Mouse (Mus musculus) kidney, embryonic 15.5 days (tissue): ENCODE measurements around the gene Pitpna. TPM values are rescaled to one million over a fixed set of nuclear protein-coding genes. Genes with fewer than 3 reads are reported as not detected.
A peak's percentile ranks its signal among the peaks of the same experiment; 100 is the strongest.
"Not testable (repeated sequence)": the region's sequence is repeated elsewhere in the genome, so short reads cannot be mapped to it uniquely, and the experiment has no call there.

Experiments
- ATAC-seq: fragments of 200-750 bp; cut with Nextera tagmentation; replicated peaks from 2 replicates; pipeline ENCODE4 v1.8.0; 2017; ENCODE audit warnings: moderate TSS enrichment; ENCODE audit not compliant: low FRiP score
- H3K27ac ChIP-seq: fragments of 300-500 bp; sonication (generic); 2 replicates; pipeline ENCODE4 v1.5.1; 2015; ENCODE audit warnings: mild to moderate bottlenecking, inconsistent platforms
- H3K27me3 ChIP-seq: fragments of 300-500 bp; sonication (generic); 2 replicates; pipeline ENCODE4 v1.6.1; 2015; ENCODE audit warnings: inconsistent platforms
- H3K36me3 ChIP-seq: fragments of 300-500 bp; sonication (generic); 2 replicates; pipeline ENCODE4 v1.6.1; 2015; ENCODE audit warnings: inconsistent platforms
- H3K4me1 ChIP-seq: fragments of 300-500 bp; sonication (generic); 2 replicates; pipeline ENCODE4 v1.6.1; 2015; ENCODE audit warnings: inconsistent platforms
- H3K4me2 ChIP-seq: fragments of 300-500 bp; sonication (generic); 2 replicates; pipeline ENCODE4 v1.6.1; 2015; ENCODE audit warnings: moderate library complexity, mild to moderate bottlenecking, inconsistent platforms
- H3K4me3 ChIP-seq: fragments of 300-500 bp; sonication (generic); replicated peaks from 2 replicates; pipeline ENCODE4 v1.5.1; 2015; ENCODE audit warnings: mild to moderate bottlenecking, inconsistent platforms
- H3K9ac ChIP-seq: fragments of 300-500 bp; sonication (generic); 2 replicates; pipeline ENCODE4 v1.6.1; 2015; ENCODE audit warnings: mild to moderate bottlenecking, inconsistent platforms
- H3K9me3 ChIP-seq: fragments of 300-500 bp; sonication (generic); replicated peaks from 2 replicates; pipeline ENCODE4 v1.6.1; 2016; ENCODE audit warnings: inconsistent platforms
- WGBS: fragments of 180-500 bp; shearing (Covaris S2); methylation state at CpG from one replicate; pipeline ENCODE4 v1.1.7; 2015; ENCODE audit warnings: mixed read lengths; 5-methylcytosine and 5-hydroxymethylcytosine counted together
- polyA plus RNA-seq: library from polyadenylated mRNA; unstranded; fragments of >200 nt; fragmentation: Nextera tagmentation; extraction: Ambion mirVana; gene quantifications from 2 replicates; pipeline ENCODE4 v1.2.1, GENCODE M21; 2015

Gene Pitpna
- polyA plus RNA-seq, 1 experiment from 2014 or later, result 83.5 TPM

DNA sequence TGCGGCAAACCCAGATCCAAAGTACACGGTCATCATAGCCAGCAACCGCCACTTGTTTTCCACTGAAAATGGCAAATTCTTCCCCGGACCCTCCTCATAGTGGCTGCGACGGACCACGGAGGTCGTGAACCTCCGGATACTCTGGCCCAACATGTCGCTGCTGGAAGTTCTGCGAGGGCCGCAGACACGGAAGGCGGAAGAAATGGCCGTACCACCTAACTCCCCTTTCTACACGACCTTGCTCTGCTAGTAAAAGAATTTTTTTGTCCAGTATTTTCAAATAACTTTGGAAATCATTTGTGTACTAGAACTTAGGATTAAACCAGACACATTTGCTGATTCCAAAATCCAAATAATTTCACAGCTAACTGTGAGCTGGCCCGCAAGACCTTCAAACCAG, 11.9 kb downstream of the Pitpna start:
- peaks cover 90% of the 10 kb centered on the region for H3K36me3 ChIP-seq
- H3K4me2 ChIP-seq, H3K4me1 ChIP-seq, ATAC-seq, H3K9ac ChIP-seq, H3K4me3 ChIP-seq, H3K9me3 ChIP-seq, H3K27me3 ChIP-seq, H3K27ac ChIP-seq: not testable (repeated sequence)
- 93% methylated on average over 17 of the region's 17 CpGs for WGBS

DNA sequence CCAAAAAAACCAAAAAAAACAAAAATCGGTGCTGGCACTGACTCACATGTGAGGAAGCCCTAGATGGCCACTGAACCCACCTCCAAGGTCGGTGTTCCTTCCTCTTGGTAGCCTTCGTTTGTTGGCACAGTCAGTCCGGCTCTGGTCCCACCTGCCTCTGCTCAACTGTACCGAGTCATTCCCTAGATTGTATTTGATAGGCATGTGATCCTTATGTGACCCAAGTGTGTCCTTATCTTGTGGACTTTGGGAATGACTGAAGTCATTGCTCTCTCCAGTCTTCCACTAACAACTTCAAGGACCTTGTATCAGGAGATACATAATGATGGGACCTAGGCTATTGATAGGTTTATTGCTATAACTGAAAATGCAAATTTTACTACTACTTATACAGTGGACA, 16.9 kb downstream of the Pitpna start:
- WGBS, result 90% methylated on average over 5 of the region's 5 CpGs
- no peak overlapping the region for H3K4me2 ChIP-seq
- no peak overlapping the region for H3K4me3 ChIP-seq
- ATAC-seq, result no peak
- no peaks in the 10 kb centered on the region for H3K27me3 ChIP-seq
- no peak overlapping the region for H3K27ac ChIP-seq
- H3K9ac ChIP-seq, result no peak overlapping the region
- H3K4me1 ChIP-seq, result peaks cover 16% of the 10 kb centered on the region
- H3K36me3 ChIP-seq, result peaks cover 84% of the 10 kb centered on the region
- H3K9me3 ChIP-seq, result no peaks in the 10 kb centered on the region

DNA sequence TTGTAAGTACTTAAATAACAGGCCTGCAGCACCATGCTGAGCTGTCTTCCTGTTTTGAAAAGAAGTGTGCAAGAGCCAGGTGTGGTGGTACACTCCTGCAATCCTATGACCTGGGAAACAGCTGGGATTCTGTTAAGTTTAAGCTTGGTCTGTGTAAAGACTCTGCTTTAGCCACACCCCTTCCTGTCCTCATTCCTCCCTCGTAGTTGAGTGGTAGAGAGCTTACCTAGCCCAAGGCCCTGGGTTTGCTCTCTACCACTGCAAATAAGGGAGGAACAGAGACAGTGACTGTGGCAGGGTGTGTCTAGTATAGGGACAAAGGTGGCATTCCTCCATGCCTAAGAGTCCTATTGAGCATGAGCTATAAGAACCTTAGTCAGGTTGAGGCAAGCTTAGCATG, 17.4 kb downstream of the Pitpna start:
- no peak overlapping the region for H3K9ac ChIP-seq
- peaks cover 84% of the 10 kb centered on the region for H3K36me3 ChIP-seq
- H3K27ac ChIP-seq, result no peak overlapping the region
- 67% methylated on average over 1 of the region's 1 CpGs for WGBS
- H3K4me3 ChIP-seq, result no peak overlapping the region
- no peaks in the 10 kb centered on the region for H3K27me3 ChIP-seq
- peaks cover 16% of the 10 kb centered on the region for H3K4me1 ChIP-seq
- H3K4me2 ChIP-seq, result no peak overlapping the region
- H3K9me3 ChIP-seq, result no peaks in the 10 kb centered on the region
- no peak for ATAC-seq

DNA sequence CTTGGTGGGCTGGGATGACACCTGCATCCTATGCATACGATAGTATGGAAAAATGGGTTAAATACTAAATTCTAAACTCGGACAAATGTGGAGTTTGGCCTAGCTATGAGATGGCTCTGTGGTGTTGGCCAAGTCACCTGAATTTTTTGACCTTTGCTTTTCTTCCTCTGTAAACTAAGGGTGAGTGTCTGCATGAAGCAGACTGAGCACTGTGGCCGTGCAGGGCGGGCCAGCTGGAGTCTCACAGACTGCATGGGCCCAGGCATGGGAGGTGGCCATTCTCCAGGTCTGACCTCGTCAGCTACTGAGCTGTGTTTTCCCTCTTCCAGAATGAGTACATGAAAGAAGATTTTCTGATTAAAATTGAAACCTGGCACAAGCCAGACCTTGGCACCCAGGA, 20.9 kb downstream of the Pitpna start:
- no peak overlapping the region for H3K4me3 ChIP-seq
- no peaks in the 10 kb centered on the region for H3K27me3 ChIP-seq
- H3K4me1 ChIP-seq, result peaks cover 16% of the 10 kb centered on the region
- H3K36me3 ChIP-seq, result peaks cover 85% of the 10 kb centered on the region
- H3K9me3 ChIP-seq, result no peaks in the 10 kb centered on the region
- H3K4me2 ChIP-seq, result no peak overlapping the region
- H3K9ac ChIP-seq, result no peak overlapping the region
- no peak for ATAC-seq
- H3K27ac ChIP-seq, result no peak overlapping the region
- 93% methylated on average over 5 of the region's 5 CpGs for WGBS

DNA sequence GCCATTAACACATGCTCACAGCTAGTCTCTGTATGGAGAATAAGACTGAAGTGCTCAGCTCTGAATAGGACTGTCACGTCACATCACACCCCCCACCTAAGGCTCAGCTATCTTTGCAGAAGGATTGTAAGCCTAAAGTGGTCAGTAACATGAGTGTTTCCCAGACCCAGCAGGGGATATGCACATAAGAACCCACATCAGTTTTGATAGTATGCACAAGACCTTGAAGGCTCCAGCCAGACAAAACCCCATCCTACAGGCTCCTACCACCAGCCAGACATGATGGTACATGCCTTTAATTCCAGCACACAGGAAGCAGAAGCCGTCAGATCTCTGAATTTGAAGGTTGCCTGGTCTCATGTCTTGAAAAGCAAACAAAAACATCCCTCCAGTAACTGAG, 22.1 kb downstream of the Pitpna start:
- no peaks in the 10 kb centered on the region for H3K27me3 ChIP-seq
- no peak overlapping the region for H3K4me2 ChIP-seq
- H3K4me1 ChIP-seq, result peaks cover 16% of the 10 kb centered on the region
- H3K36me3 ChIP-seq, result peaks cover 88% of the 10 kb centered on the region
- no peak overlapping the region for H3K27ac ChIP-seq
- WGBS, result 85% methylated on average over 2 of the region's 2 CpGs
- ATAC-seq, result no peak
- H3K9ac ChIP-seq, result no peak overlapping the region
- no peaks in the 10 kb centered on the region for H3K9me3 ChIP-seq
- no peak overlapping the region for H3K4me3 ChIP-seq

DNA sequence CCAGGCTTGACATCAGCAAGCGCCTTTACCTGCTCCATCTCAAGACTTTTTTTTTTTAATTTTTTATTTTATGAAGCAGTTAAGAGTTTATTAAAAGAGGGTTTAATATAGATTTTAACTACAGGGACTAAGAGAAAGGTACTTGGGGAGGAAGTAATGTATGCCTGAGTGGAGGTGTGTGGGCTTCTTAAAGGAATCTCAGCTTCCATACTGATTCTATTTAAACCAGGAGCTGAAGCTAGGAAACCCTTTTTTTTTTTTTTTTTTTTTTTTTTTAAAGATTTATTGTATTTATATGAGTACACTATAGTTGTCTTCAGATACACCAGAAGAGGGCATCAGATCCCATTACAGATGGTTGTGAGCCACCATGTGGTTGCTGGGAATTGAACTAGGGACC, 26.9 kb downstream of the Pitpna start:
- no peak overlapping the region for H3K9ac ChIP-seq
- H3K4me3 ChIP-seq, result no peak overlapping the region
- H3K36me3 ChIP-seq, result peaks cover 89% of the 10 kb centered on the region
- no peak for ATAC-seq
- no peaks in the 10 kb centered on the region for H3K4me1 ChIP-seq
- WGBS, result 98% methylated on average over 1 of the region's 1 CpGs
- no peaks in the 10 kb centered on the region for H3K9me3 ChIP-seq
- H3K27me3 ChIP-seq, result no peaks in the 10 kb centered on the region
- H3K4me2 ChIP-seq, result no peak overlapping the region
- no peak overlapping the region for H3K27ac ChIP-seq

DNA sequence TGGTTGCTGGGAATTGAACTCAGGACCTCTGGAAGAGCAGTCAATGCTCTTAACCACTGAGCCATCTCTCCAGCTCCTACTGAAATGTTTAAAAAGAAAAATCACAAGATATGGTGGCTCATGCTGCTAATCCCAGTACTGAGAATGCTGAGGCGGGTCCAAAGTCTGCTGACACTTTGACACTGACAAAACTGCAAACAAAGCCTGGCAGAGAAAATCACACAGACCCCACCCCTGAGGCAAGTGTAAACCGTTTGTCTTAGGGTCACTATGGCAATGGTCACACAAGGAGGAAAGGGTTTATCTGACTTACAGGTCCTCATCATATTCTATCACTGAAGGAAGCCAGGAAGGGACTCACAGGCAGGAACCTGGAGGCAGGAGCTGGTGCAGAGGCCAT, 27.7 kb downstream of the Pitpna start:
- H3K4me1 ChIP-seq, result no peaks in the 10 kb centered on the region
- H3K36me3 ChIP-seq, result peaks cover 89% of the 10 kb centered on the region
- H3K27ac ChIP-seq, result no peak overlapping the region
- H3K4me2 ChIP-seq, result no peak overlapping the region
- H3K27me3 ChIP-seq, result no peaks in the 10 kb centered on the region
- WGBS, result 86% methylated on average over 2 of the region's 2 CpGs
- no peaks in the 10 kb centered on the region for H3K9me3 ChIP-seq
- H3K9ac ChIP-seq, result no peak overlapping the region
- no peak for ATAC-seq
- H3K4me3 ChIP-seq, result no peak overlapping the region

DNA sequence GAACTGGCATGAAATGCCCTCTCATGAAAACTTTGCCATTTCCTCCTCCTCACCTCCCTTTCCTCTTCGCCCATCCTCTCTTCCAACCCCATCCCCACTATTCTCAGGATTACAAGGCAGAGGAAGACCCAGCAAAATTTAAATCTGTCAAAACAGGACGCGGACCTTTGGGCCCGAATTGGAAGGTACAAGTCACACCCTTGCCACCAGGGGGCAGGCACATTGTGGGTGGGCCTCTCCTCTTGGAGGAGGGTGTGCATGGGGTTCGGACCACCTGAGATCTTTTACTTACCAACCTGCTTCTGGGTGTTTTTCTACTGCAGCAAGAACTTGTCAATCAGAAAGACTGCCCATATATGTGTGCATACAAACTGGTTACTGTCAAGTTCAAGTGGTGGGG, 31.2 kb downstream of the Pitpna start:
- ATAC-seq, result no peak

DNA sequence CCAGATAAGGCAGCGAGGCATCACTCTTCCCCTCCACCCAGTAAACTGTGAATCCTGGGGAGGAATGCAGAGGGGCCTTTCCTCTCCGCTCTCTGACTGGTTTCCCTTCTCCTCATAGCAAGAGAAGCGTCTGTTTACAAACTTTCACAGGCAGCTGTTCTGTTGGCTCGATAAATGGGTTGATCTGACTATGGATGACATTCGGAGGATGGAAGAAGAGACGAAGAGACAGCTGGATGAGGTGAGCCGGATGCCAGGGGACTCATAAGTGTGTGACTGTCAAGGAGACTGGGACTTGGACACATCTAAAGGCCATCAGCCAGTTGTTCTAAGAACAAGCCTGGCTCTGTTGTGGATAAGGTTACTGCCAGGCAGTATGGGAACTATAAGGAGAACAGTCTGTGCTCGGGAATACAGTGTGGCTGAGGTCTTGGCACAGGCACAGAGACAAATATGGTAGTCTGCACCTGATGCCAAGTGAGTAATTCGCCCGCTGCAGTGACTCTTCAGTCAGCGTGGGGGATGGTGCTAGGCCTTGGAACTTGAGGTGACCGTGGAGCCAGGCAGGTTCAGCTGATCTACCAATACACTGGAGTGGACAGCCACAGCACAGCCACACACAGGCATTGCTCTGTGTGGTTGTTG, 32.4 kb downstream of the Pitpna start:
- Histone ChIP-seq H3K4me2 (no peak overlapping the region), H3K4me1 (peaks cover 13% of the 10 kb centered on the region), H3K9ac (no peak overlapping the region), H3K9me3 (no peaks in the 10 kb centered on the region), H3K36me3 (peaks cover 84% of the 10 kb centered on the region), H3K4me3 (no peak overlapping the region), H3K27me3 (no peaks in the 10 kb centered on the region), H3K27ac (no peak overlapping the region)
- 93% methylated on average over 12 of the region's 12 CpGs for WGBS
- no peak for ATAC-seq

More for the DNA sequence above, 31.2 kb downstream of the Pitpna start:
- H3K9me3 ChIP-seq, result no peaks in the 10 kb centered on the region
- H3K4me1 ChIP-seq, result peaks cover 8% of the 10 kb centered on the region; the same call in 1 of the 2 replicates
- no peaks in the 10 kb centered on the region for H3K27me3 ChIP-seq
- WGBS, result 78% methylated on average over 5 of the region's 5 CpGs
- H3K36me3 ChIP-seq, result peaks cover 84% of the 10 kb centered on the region
- H3K27ac ChIP-seq, result no peak overlapping the region
- H3K4me3 ChIP-seq, result no peak overlapping the region
- no peak overlapping the region for H3K9ac ChIP-seq
- no peak overlapping the region for H3K4me2 ChIP-seq

DNA sequence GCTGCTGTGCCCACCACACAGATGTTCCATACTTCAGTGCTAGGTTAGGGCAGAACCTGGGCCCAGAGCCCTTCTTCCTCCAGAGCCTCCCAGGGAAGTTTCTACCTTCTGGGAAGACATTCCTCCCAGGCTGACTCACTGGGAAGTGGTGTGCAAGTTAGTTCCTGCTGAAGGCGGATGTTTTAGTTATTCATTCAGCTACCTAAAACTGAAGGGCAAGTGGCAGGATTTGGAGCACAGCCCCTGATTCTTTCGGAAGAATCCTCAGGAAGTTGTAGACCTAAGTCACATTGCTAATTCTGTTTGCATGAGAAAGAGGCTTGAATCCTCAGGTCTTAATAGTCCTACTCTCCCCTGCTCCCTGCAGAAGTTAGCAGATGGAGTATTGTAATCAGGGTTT, 33.5 kb downstream of the Pitpna start:
- H3K27me3 ChIP-seq, result no peaks in the 10 kb centered on the region
- peak overlapping the region; percentile 66 for H3K27ac ChIP-seq
- H3K36me3 ChIP-seq, result peaks cover 89% of the 10 kb centered on the region
- no peak for ATAC-seq
- H3K4me3 ChIP-seq, result no peak overlapping the region
- H3K4me1 ChIP-seq, result peaks cover 13% of the 10 kb centered on the region
- H3K9ac ChIP-seq, result no peak overlapping the region
- no peak overlapping the region for H3K4me2 ChIP-seq
- 79% methylated on average over 2 of the region's 2 CpGs for WGBS
- no peaks in the 10 kb centered on the region for H3K9me3 ChIP-seq

DNA sequence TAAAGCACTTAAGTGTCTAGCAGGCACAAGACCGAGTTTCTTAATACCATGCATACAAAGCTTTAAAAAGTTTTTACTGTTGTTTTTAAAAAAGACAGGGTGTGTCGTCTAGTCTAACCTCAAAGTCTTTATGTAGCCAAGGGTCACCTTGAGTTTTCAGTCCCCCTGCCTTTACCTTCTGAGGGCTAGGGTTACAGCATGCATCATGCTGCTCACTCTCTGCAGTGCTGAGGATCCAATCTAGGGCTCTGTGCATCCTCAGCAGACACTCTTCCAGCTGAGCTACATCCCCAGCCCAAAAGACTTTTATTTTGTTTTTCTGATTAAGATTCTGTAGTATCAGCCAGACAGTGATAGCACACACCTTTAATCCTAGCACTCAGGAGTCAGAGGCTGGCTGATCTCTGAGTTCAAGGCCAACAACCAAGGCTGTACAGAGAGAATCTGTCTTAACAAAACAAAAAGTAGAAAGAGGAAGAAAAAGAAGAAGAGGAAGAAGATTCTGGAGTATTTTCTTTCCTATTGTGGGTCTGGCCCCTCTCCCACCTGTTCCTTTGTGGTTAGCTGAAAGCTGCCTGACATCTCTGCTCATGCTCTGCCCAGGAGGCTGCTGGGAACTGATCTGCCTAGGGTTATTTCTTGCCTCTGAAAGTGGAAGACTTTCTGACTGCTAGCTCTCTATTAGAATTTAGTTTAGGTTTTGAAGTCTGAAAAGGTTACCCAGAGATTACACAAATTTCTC, 34.9 kb downstream of the Pitpna start:
- H3K4me2 ChIP-seq, result no peak overlapping the region
- no peak overlapping the region for H3K9ac ChIP-seq
- peaks cover 13% of the 10 kb centered on the region for H3K4me1 ChIP-seq
- WGBS, result 81% methylated on average over 2 of the region's 2 CpGs
- H3K36me3 ChIP-seq, result peaks cover 91% of the 10 kb centered on the region
- H3K4me3 ChIP-seq, result no peak overlapping the region
- H3K27me3 ChIP-seq, result no peaks in the 10 kb centered on the region
- peak overlapping the region; percentile 91 for H3K27ac ChIP-seq
- no peak for ATAC-seq
- H3K9me3 ChIP-seq, result no peaks in the 10 kb centered on the region

DNA sequence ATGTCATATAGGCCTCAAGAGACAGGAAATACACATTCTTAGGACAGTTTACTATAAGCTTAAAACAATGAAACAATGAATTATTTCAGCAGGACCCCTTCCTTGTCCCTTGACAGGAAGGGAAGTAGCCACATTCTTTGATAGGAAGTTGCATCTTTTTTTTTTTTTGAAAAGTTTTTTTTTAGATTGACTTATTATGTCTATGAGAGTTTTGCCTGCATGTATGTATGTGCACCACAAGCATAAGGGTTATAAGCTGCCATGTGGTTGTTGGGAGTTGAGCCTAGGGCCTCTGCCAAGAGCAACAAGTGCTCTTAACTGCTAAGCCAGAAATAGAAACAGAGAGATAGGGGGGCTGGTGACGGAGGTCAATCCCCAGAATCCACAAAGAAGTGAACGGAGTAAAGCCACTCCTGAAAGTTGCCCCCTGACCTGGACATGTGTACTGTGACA, 36.2 kb downstream of the Pitpna start:
- 42% methylated on average over 2 of the region's 2 CpGs for WGBS

More for the DNA sequence above, 36.2 kb downstream of the Pitpna start:
- H3K4me2 ChIP-seq, result no peak overlapping the region
- H3K36me3 ChIP-seq, result peaks cover 85% of the 10 kb centered on the region
- peaks cover 13% of the 10 kb centered on the region for H3K4me1 ChIP-seq
- peak; percentile 40; the same call in 1 of the 2 replicates for ATAC-seq
- H3K4me3 ChIP-seq, result no peak overlapping the region
- no peaks in the 10 kb centered on the region for H3K27me3 ChIP-seq
- H3K9me3 ChIP-seq, result no peaks in the 10 kb centered on the region
- peak overlapping the region; percentile 91 for H3K27ac ChIP-seq
- H3K9ac ChIP-seq, result no peak overlapping the region
